Mouse (Mus musculus) T-helper 2 cell (primary cell): ENCODE data around the gene Abcc2.

Experiments used
- in situ Hi-C: fragments of 300-600 bp; cut with MboI, MseI; formaldehyde crosslinking; loops from one replicate; pipeline ENCODE4 v1.15.1; 2025; ENCODE audit warnings: high pct_unique_total_duplicates

The Abcc2 gene

GRCm38 (mm10) chr19:43781980-43782379 is at the start of gene Abcc2:
Gene Abcc2 (plus strand): TSS chr19:43782192.
- in situ Hi-C loops, result no loop called here

GRCm38 (mm10) chr19:43738409-43738808 is 43.6 kb upstream of the Abcc2 start:
- in situ Hi-C loops, result no loop called here

- in situ Hi-C loops, result no loop called here
Measured at GRCm38 (mm10) chr19:43743401-43743800, 38.6 kb upstream of the Abcc2 start.

GRCm38 (mm10) chr19:43745740-43746139 is 36.3 kb upstream of the Abcc2 start:
- in situ Hi-C loops, result no loop called here

GRCm38 (mm10) chr19:43747877-43748276 is 34.1 kb upstream of the Abcc2 start:
- in situ Hi-C loops, result no loop called here

GRCm38 (mm10) chr19:43750008-43750407 is 32.0 kb upstream of the Abcc2 start:
- in situ Hi-C loops, result loop anchor here (5.0 to 10.0 kb wide), 2 partner anchors 63 to 195 kb away; partner anchors contain the start of genes Dnmbp and Entpd7

- in situ Hi-C loops, result loop anchor here (5.0 to 10.0 kb wide), 2 partner anchors 65 to 192 kb away; partner anchors contain the start of genes Dnmbp and Entpd7
Measured at GRCm38 (mm10) chr19:43752489-43753225, 29.3 kb upstream of the Abcc2 start, which contains the start of the genes Cutc and Cox15. Gene Cutc (plus strand): TSS chr19:43752996. Gene Cox15 (minus strand): TSS chr19:43753000.

GRCm38 (mm10) chr19:43753226-43753835 is 28.7 kb upstream of the Abcc2 start:
- in situ Hi-C loops, result loop anchor here (5.0 to 10.0 kb wide), 2 partner anchors 66 to 191 kb away; partner anchors contain the start of genes Dnmbp and Entpd7

- in situ Hi-C loops, result loop anchor here (5.0 to 10.0 kb wide), 2 partner anchors 67 to 191 kb away; partner anchors contain the start of genes Dnmbp and Entpd7
Measured at GRCm38 (mm10) chr19:43754237-43754636, 27.8 kb upstream of the Abcc2 start.

GRCm38 (mm10) chr19:43754872-43755271 is 27.1 kb upstream of the Abcc2 start:
- in situ Hi-C loops, result loop anchor here (5.0 to 10.0 kb wide), 2 partner anchors 68 to 190 kb away; partner anchors contain the start of genes Dnmbp and Entpd7

- in situ Hi-C loops, result no loop called here
Measured at GRCm38 (mm10) chr19:43760504-43760903, 21.5 kb upstream of the Abcc2 start.

GRCm38 (mm10) chr19:43761543-43762256 is 20.3 kb upstream of the Abcc2 start:
- in situ Hi-C loops, result no loop called here

GRCm38 (mm10) chr19:43762410-43762809 is 19.6 kb upstream of the Abcc2 start:
- in situ Hi-C loops, result no loop called here

- in situ Hi-C loops, result no loop called here
Measured at GRCm38 (mm10) chr19:43766451-43766850, 15.5 kb upstream of the Abcc2 start.

GRCm38 (mm10) chr19:43767549-43768322 is 14.3 kb upstream of the Abcc2 start:
- in situ Hi-C loops, result no loop called here

GRCm38 (mm10) chr19:43769366-43769960 is 12.5 kb upstream of the Abcc2 start:
- in situ Hi-C loops, result no loop called here

GRCm38 (mm10) chr19:43770584-43770983 is 11.4 kb upstream of the Abcc2 start:
- in situ Hi-C loops, result no loop called here

GRCm38 (mm10) chr19:43771499-43771969 is 10.5 kb upstream of the Abcc2 start:
- in situ Hi-C loops, result no loop called here

GRCm38 (mm10) chr19:43772311-43772710 is 9.7 kb upstream of the Abcc2 start:
- in situ Hi-C loops, result no loop called here

- in situ Hi-C loops, result no loop called here
Measured at GRCm38 (mm10) chr19:43775433-43775832, 6.6 kb upstream of the Abcc2 start.

GRCm38 (mm10) chr19:43776561-43776960 is 5.4 kb upstream of the Abcc2 start:
- in situ Hi-C loops, result no loop called here
